Mouse (Mus musculus) heart, embryonic 12.5 days (tissue): ENCODE data around the gene Krtap8-1. TPM values are rescaled to one million over a fixed set of nuclear protein-coding genes. Genes with fewer than 3 reads are reported as not detected.

Experiments
- ATAC-seq: fragments of 200-750 bp; cut with Nextera tagmentation; 2 replicates; pipeline ENCODE4 v1.8.0; 2017; ENCODE audit warnings: moderate TSS enrichment, moderate library complexity; ENCODE audit not compliant: insufficient number of reproducible peaks, low FRiP score
- H3K27ac ChIP-seq: fragments of 300-500 bp; sonication (generic); 2 replicates; pipeline ENCODE4 v1.5.1; 2016; ENCODE audit warnings: mild to moderate bottlenecking, moderate library complexity; ENCODE audit not compliant: poor library complexity, severe bottlenecking
- H3K27me3 ChIP-seq: fragments of 300-500 bp; sonication (generic); replicated peaks from 2 replicates; pipeline ENCODE4 v1.6.1; 2016; ENCODE audit warnings: mild to moderate bottlenecking, moderate library complexity
- H3K36me3 ChIP-seq: fragments of 300-500 bp; sonication (generic); 2 replicates; pipeline ENCODE4 v1.6.1; 2016; ENCODE audit warnings: mild to moderate bottlenecking, moderate library complexity
- H3K4me1 ChIP-seq: fragments of 300-500 bp; sonication (generic); replicated peaks from 2 replicates; pipeline ENCODE4 v1.6.1; 2016; ENCODE audit warnings: mild to moderate bottlenecking
- H3K4me2 ChIP-seq: fragments of 300-500 bp; sonication (generic); 2 replicates; pipeline ENCODE4 v1.6.1; 2016; ENCODE audit warnings: mild to moderate bottlenecking, moderate library complexity
- H3K4me3 ChIP-seq: fragments of 300-500 bp; sonication (generic); 2 replicates; pipeline ENCODE4 v1.5.1; 2016; ENCODE audit warnings: mild to moderate bottlenecking
- H3K9ac ChIP-seq: fragments of 300-500 bp; sonication (generic); 2 replicates; pipeline ENCODE4 v1.6.1; 2016; ENCODE audit warnings: mild to moderate bottlenecking, moderate library complexity
- H3K9me3 ChIP-seq: fragments of 300-500 bp; sonication (generic); replicated peaks from 2 replicates; pipeline ENCODE4 v1.6.1; 2016; ENCODE audit warnings: mild to moderate bottlenecking, moderate library complexity
- WGBS: fragments of 180-500 bp; shearing (Covaris S2); methylation state at CpG from one replicate; pipeline ENCODE4 v1.1.7; 2016; 5-methylcytosine and 5-hydroxymethylcytosine counted together
- polyA plus RNA-seq: library from polyadenylated mRNA; unstranded; fragments of >200 nt; fragmentation: Nextera tagmentation; extraction: Ambion mirVana; gene quantifications from 2 replicates; pipeline ENCODE4 v1.2.1, GENCODE M21; 2016

Krtap8-1 gene
- polyA plus RNA-seq, 1 experiment from 2014 or later, result not detected

DNA sequence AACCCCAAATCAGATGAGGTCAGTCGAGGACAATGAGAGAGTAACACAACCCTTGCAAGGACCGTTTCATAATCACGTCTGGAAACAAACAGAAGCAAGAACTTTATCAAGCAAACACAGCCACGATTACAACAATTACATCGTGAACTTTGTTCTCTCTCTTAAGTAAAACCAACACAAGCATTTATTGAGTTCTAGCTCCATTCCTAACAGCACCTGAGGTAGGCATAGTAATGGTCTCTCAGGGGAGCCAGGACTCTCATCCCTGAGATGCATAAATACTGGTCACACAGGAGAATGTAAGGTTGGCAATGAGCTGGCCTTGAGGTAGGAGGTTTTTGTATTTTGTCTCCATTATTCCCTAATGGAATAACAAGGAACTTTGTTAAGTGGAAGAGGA, 14.1 kb upstream of the Krtap8-1 start:
- H3K27me3 ChIP-seq, result no peaks in the 10 kb centered on the region

DNA sequence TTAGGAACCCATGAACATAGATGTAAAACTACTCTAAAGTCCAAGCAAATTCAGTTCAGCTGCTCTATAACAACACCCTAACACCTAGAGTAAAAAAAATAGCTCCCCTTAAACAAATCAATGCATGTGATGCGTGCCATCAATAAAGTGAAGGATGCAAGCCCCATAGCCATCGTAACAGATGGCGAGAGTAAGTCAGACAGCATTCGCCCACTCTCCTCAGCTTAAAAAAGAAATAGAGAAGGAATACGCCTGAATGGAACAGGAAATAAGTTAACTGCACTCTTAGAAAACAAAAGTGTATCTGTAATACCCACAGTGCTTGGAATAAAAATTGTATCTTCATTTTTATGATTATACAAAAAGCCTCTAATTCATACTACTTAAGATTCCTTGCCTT, 9.2 kb upstream of the Krtap8-1 start:
- H3K9me3 ChIP-seq, result no peaks in the 10 kb centered on the region
- H3K27ac ChIP-seq, result no peak overlapping the region
- 88% methylated on average over 5 of the region's 5 CpGs for WGBS

More for the DNA sequence above, 14.1 kb upstream of the Krtap8-1 start:
- H3K4me2 ChIP-seq, result no peak overlapping the region
- ATAC-seq, result no peak
- no peak overlapping the region for H3K9ac ChIP-seq
- WGBS, result 59% methylated on average over 5 of the region's 5 CpGs
- H3K4me1 ChIP-seq, result no peaks in the 10 kb centered on the region
- H3K27ac ChIP-seq, result no peak overlapping the region
- H3K4me3 ChIP-seq, result no peak overlapping the region
- H3K36me3 ChIP-seq, result no peaks in the 10 kb centered on the region
- H3K9me3 ChIP-seq, result no peaks in the 10 kb centered on the region

DNA sequence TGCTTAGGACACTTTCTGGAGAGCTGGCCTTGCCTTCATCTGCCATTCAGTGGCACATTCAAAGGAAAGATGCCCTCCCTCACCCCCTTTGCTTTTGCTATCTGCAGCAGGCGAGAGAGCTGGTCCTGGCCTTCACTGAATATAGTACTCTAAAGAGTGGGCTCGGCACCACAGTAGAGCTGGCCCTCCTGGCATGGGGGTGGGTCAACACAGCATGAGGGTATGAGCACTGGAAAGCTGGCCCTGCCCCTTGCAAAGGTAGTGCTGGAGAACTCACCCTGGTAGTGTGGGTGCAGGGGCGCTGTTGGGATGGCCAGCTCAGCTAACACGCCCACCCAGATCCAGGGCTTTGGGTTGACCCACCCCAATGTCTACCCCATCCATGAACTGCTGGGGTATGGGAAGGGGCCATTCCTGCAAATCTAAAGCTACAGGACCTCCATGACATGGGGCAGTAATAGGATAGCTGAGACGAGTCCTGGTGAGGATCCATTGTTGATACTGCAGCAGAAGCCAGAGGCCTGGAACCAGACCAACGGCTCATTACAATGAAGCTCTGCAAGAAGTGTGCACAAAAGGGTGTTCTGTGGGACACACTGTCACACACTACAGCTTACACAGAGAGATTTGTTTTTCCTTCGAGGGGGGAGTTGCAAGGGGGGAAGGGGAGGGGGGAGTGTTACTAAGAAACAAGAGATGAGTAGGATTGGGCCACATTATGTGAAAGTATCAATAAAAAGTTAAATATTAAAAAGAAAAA, 7.8 kb upstream of the Krtap8-1 start:
- no peak overlapping the region for H3K9ac ChIP-seq
- H3K36me3 ChIP-seq, result no peaks in the 10 kb centered on the region
- peak; percentile 29; the same call in 1 of the 2 replicates for ATAC-seq
- no peaks in the 10 kb centered on the region for H3K4me1 ChIP-seq
- no peaks in the 10 kb centered on the region for H3K27me3 ChIP-seq
- no peaks in the 10 kb centered on the region for H3K9me3 ChIP-seq
- no peak overlapping the region for H3K4me2 ChIP-seq
- WGBS, result 82% methylated on average over 7 of the region's 7 CpGs
- no peak overlapping the region for H3K27ac ChIP-seq
- no peak overlapping the region for H3K4me3 ChIP-seq

More for the DNA sequence above, 9.2 kb upstream of the Krtap8-1 start:
- Histone ChIP-seq H3K9ac (no peak overlapping the region), H3K4me1 (no peaks in the 10 kb centered on the region), H3K27me3 (no peaks in the 10 kb centered on the region), H3K4me3 (no peak overlapping the region), H3K4me2 (no peak overlapping the region), H3K36me3 (no peaks in the 10 kb centered on the region)
- no peak for ATAC-seq

DNA sequence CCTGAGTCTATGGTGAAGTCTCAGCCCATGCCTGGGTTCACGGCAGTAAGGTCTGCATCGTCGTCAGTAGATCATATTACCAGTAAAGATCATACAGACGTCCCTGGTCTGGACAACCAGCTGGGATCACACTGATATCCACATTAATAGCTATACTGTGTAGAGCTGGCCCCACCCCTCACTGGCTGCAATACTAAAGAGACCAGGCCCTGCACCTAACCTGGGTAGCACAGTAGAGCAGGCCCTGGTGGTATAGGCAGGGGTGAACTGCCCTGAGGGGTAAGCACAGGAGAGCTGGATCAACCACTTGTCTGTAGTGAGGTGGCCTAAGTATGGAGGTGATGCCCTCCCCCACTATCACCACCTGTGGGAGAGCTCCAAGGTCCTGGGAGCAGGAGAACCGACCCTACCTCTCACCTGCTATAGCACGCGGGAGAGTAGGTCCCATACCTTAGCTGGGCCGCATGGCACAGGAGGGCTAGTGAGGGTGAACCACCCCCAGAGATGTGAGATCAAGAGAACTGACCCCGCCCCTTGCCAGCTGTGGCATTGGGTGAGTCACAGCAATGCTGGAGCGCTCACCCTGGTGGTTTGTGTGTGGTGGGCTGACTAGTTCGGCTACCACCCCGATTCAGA, 10.0 kb downstream of the Krtap8-1 start:
- Histone ChIP-seq H3K27ac (no peak overlapping the region), H3K4me3 (no peak overlapping the region), H3K36me3 (no peaks in the 10 kb centered on the region), H3K27me3 (no peaks in the 10 kb centered on the region), H3K4me2 (no peak overlapping the region), H3K4me1 (no peaks in the 10 kb centered on the region), H3K9me3 (no peaks in the 10 kb centered on the region), H3K9ac (no peak overlapping the region)
- no peak for ATAC-seq
- WGBS, result 80% methylated on average over 12 of the region's 12 CpGs

DNA sequence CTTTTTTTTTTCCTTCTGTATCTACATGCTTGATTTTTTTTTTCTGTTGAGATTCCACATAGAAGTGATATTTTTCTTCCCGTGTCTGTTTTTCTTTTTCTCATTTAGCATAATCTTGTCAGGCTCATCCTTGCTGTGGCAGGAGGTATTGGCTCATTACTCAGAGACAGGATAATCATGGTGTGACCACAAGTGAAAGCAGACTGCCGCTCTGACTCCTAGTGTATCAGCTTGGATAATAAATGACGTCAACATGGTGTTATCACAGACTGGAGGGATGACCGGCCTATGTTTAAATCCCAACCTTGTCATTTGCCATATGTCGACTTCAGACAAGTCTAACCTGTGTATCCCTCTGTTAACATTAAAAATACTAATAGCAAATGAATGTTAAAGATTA, 26.6 kb downstream of the Krtap8-1 start:
- Histone ChIP-seq H3K9ac (no peak overlapping the region), H3K27me3 (no peaks in the 10 kb centered on the region), H3K27ac (no peak overlapping the region), H3K4me2 (no peak overlapping the region), H3K4me1 (no peaks in the 10 kb centered on the region), H3K36me3 (no peaks in the 10 kb centered on the region), H3K9me3 (no peaks in the 10 kb centered on the region), H3K4me3 (no peak overlapping the region)
- 48% methylated on average over 5 of the region's 5 CpGs for WGBS
- no peak for ATAC-seq

Other genes starting within 250 kb of the Krtap8-1 start
- not detected in 2 replicates for gene Krtap21-1, start 84.1 kb downstream of the Krtap8-1 start, polyA plus RNA-seq
- gene Krtap6-2, start 67.8 kb downstream of the Krtap8-1 start, polyA plus RNA-seq, result not detected in 2 replicates
- not detected in 2 replicates for gene Krtap7-1, start 20.4 kb upstream of the Krtap8-1 start, polyA plus RNA-seq
- gene Krtap11-1, start 83.2 kb upstream of the Krtap8-1 start, polyA plus RNA-seq, result not detected in 2 replicates